Mouse (Mus musculus) large intestine, adult 2 months (tissue): ENCODE data around the gene Nolc1. TPM values are rescaled to one million over a fixed set of nuclear protein-coding genes. Genes with fewer than 3 reads are reported as not detected.
A peak's percentile ranks its signal among the peaks of the same experiment; 100 is the strongest.
"Not testable (repeated sequence)": the region's sequence is repeated elsewhere in the genome, so short reads cannot be mapped to it uniquely, and the experiment has no call there.

ENCODE experiments used
- DNase-seq: peaks from one replicate; pipeline ENCODE4 v3.0.0-alpha.2; 2012; ENCODE audit warnings: low read depth, low spot score
- WGBS: fragments of 180-500 bp; shearing (Covaris S2); methylation state at CpG from one replicate; pipeline ENCODE4 v1.1.7; 2018; 5-methylcytosine and 5-hydroxymethylcytosine counted together
- polyA plus RNA-seq: library from polyadenylated mRNA; depleted of rRNA; stranded (reverse); fragments of >200 nt; gene quantifications from 2 replicates; pipeline ENCODE4 v1.2.3, GENCODE M21; 2012

Gene Nolc1
- polyA plus RNA-seq, 1 experiment = 10.1 TPM

GRCm38 (mm10) chr19:46074266-46074665 is 1.4 kb upstream of the Nolc1 start:
- 93% methylated on average over 5 of the region's 5 CpGs for WGBS
- no peak for DNase-seq

GRCm38 (mm10) chr19:46078535-46078934 is 2.9 kb downstream of the Nolc1 start:
- WGBS = 67% methylated on average over 3 of the region's 3 CpGs
- no peak for DNase-seq

GRCm38 (mm10) chr19:46085185-46085584 is 9.5 kb downstream of the Nolc1 start:
- no peak for DNase-seq
- 93% methylated on average over 8 of the region's 8 CpGs for WGBS

GRCm38 (mm10) chr19:46086337-46086736 is 10.7 kb downstream of the Nolc1 start:
- 54% methylated on average over 3 of the region's 3 CpGs for whole genome bisulfite sequencing
- peak; percentile 24 for DNase-seq

- 55% methylated on average over 7 of the region's 7 CpGs for WGBS
- DNase-seq = no peak
Measured at GRCm38 (mm10) chr19:46087871-46088270, 12.2 kb downstream of the Nolc1 start.

GRCm38 (mm10) chr19:46091641-46092040 is 16.0 kb downstream of the Nolc1 start:
- WGBS = 81% methylated on average over 4 of the region's 4 CpGs
- no peak for DNase-seq

- 96% methylated on average over 2 of the region's 2 CpGs for WGBS
Measured at GRCm38 (mm10) chr19:46094144-46094543, 18.5 kb downstream of the Nolc1 start.

GRCm38 (mm10) chr19:46095291-46095690 is 19.6 kb downstream of the Nolc1 start:
- WGBS = 71% methylated on average over 4 of the region's 4 CpGs
- DNase-seq = no peak

More at GRCm38 (mm10) chr19:46094144-46094543, 18.5 kb downstream of the Nolc1 start:
- DNase-seq = no peak

GRCm38 (mm10) chr19:46096396-46096795 is 20.7 kb downstream of the Nolc1 start:
- 88% methylated on average over 5 of the region's 5 CpGs for WGBS
- DNase-seq = no peak

- WGBS = 95% methylated on average over 3 of the region's 3 CpGs
- DNase-seq = no peak
Measured at GRCm38 (mm10) chr19:46099561-46099960, 23.9 kb downstream of the Nolc1 start.

- DNase-seq = no peak
Measured at GRCm38 (mm10) chr19:46103437-46104186, 27.9 kb downstream of the Nolc1 start.

GRCm38 (mm10) chr19:46104187-46104557 is 28.5 kb downstream of the Nolc1 start:
- 79% methylated on average over 2 of the region's 2 CpGs for WGBS

More at GRCm38 (mm10) chr19:46103437-46104186, 27.9 kb downstream of the Nolc1 start:
- WGBS = 76% methylated on average over 6 of the region's 6 CpGs

GRCm38 (mm10) chr19:46110214-46110613 is 34.6 kb downstream of the Nolc1 start:
- no peak for DNase-seq
- 78% methylated on average over 2 of the region's 2 CpGs for WGBS

More at GRCm38 (mm10) chr19:46104187-46104557, 28.5 kb downstream of the Nolc1 start:
- no peak for DNase-seq

GRCm38 (mm10) chr19:46110781-46111180 is 35.1 kb downstream of the Nolc1 start:
- WGBS = 84% methylated on average over 5 of the region's 5 CpGs
- DNase-seq = no peak

- 48% methylated on average over 4 of the region's 4 CpGs for WGBS
- no peak for DNase-seq
Measured at GRCm38 (mm10) chr19:46114617-46115016, 39.0 kb downstream of the Nolc1 start.

GRCm38 (mm10) chr19:46119458-46119857 is 43.8 kb downstream of the Nolc1 start:
- DNase-seq = no peak
- WGBS = 85% methylated on average over 3 of the region's 3 CpGs

- no peak for DNase-seq
- 65% methylated on average over 6 of the region's 6 CpGs for WGBS
Measured at GRCm38 (mm10) chr19:46120872-46121271, 45.2 kb downstream of the Nolc1 start.

- WGBS = 78% methylated on average over 3 of the region's 3 CpGs
- no peak for DNase-seq
Measured at GRCm38 (mm10) chr19:46123876-46124275, 48.2 kb downstream of the Nolc1 start.

- DNase-seq = no peak
Measured at GRCm38 (mm10) chr19:46124651-46125050, 49.0 kb downstream of the Nolc1 start.

- DNase-seq = no peak
- WGBS = 85% methylated on average over 4 of the region's 4 CpGs
Measured at GRCm38 (mm10) chr19:46126301-46126700, 50.6 kb downstream of the Nolc1 start.

- 74% methylated on average over 6 of the region's 6 CpGs for WGBS
- not testable (repeated sequence) for DNase-seq
Measured at GRCm38 (mm10) chr19:46129737-46130136, 54.1 kb downstream of the Nolc1 start.

GRCm38 (mm10) chr19:46131283-46131682 is 55.6 kb downstream of the Nolc1 start:
- WGBS = 4% methylated on average over 6 of the region's 8 CpGs
- DNase-seq = no peak
